Mouse (Mus musculus) CH12.LX (cell line): ENCODE measurements at regions not wholly inside any gene's neighbourhood (a gene's known extent, or its start where the extent isn't known, plus 50 kb on each side); places are given as distances from the start of the nearest gene placed in this dataset.
"Not testable (repeated sequence)": the region's sequence is repeated elsewhere in the genome, so short reads cannot be mapped to it uniquely, and the experiment has no call there.

Experiments used
- DNase-seq: peaks from one replicate; pipeline ENCODE4 v3.0.0-alpha.2; 2013; ENCODE audit errors: extremely low read depth
- H3K27ac ChIP-seq: 2 replicates; pipeline ENCODE4 v1.5.1; 2012; ENCODE audit warnings: low read depth, mild to moderate bottlenecking, control low read depth, moderate library complexity; ENCODE audit not compliant: insufficient read depth
- H3K27me3 ChIP-seq: replicated peaks from 2 replicates; pipeline ENCODE3; 2012; ENCODE audit warnings: inconsistent platforms
- H3K36me3 ChIP-seq, 2 experiments: replicated peaks in 1 of 2; 2 replicates each; pipeline versions ENCODE3 to v1.6.1; 2012; ENCODE audit warnings: inconsistent platforms in 1 of 2, low read length in 1 of 2, mild to moderate bottlenecking in 1 of 2, mixed read lengths in 1 of 2, moderate library complexity in 1 of 2; ENCODE audit not compliant: control insufficient read depth in 1 of 2, insufficient read depth in 1 of 2
- H3K4me1 ChIP-seq, 2 experiments: 2 replicates each; pipeline ENCODE4 v1.6.1; 2012; ENCODE audit warnings: inconsistent platforms in 1 of 2, moderate library complexity in 1 of 2; ENCODE audit not compliant: insufficient read depth in 2 of 2, control insufficient read depth in 1 of 2
- H3K4me2 ChIP-seq: 2 replicates; pipeline ENCODE4 v1.6.1; 2012; ENCODE audit warnings: low read depth, mild to moderate bottlenecking, control low read depth; ENCODE audit not compliant: poor library complexity, insufficient read depth, severe bottlenecking
- H3K4me3 ChIP-seq, 3 experiments: fragments of 150-350 bp in 1 of 3; sonication (generic) in 1 of 3; replicated peaks in 1 of 3; 2 replicates each; pipeline versions ENCODE3 to v1.5.1; 2011 to 2012; ENCODE audit warnings: low read depth in 2 of 3, low read length in 2 of 3, mild to moderate bottlenecking in 2 of 3, moderate library complexity in 2 of 3, control low read depth in 1 of 3, improper control_type of control experiment in 1 of 3, inconsistent platforms in 1 of 3, mixed read lengths in 1 of 3; ENCODE audit not compliant: poor library complexity in 1 of 3
- H3K79me2 ChIP-seq: replicated peaks from 2 replicates; pipeline ENCODE4 v1.6.1; 2012; ENCODE audit warnings: mild to moderate bottlenecking, moderate library complexity; ENCODE audit not compliant: control insufficient read depth, poor library complexity, insufficient read depth, severe bottlenecking; ENCODE audit errors: extremely low read depth
- H3K9ac ChIP-seq: 2 replicates; pipeline ENCODE4 v1.6.1; 2012; ENCODE audit warnings: low read depth, mild to moderate bottlenecking, control low read depth, moderate library complexity; ENCODE audit not compliant: insufficient read depth
- H3K9me3 ChIP-seq: replicated peaks from 2 replicates; pipeline ENCODE3; 2012; ENCODE audit warnings: low read length, inconsistent platforms, mixed read lengths
- BHLHE40 ChIP-seq: IDR thresholded peaks from 2 replicates; pipeline ENCODE4 v1.6.1; 2011; ENCODE audit warnings: mild to moderate bottlenecking, low read depth, low read length, improper control_type of control experiment
- CTCF ChIP-seq, 2 experiments: IDR thresholded peaks in 1 of 2; conservative IDR thresholded peaks in 1 of 2; 2 replicates each; pipeline ENCODE4 v1.5.1; 2011 to 2012; ENCODE audit warnings: low read depth in 2 of 2, low read length in 2 of 2, improper control_type of control experiment in 1 of 2, inconsistent platforms in 1 of 2, mild to moderate bottlenecking in 1 of 2, moderate library complexity in 1 of 2
- ELF1 ChIP-seq: IDR thresholded peaks from 2 replicates; pipeline ENCODE4 v1.6.1; 2014; ENCODE audit warnings: low read depth, mild to moderate bottlenecking, inconsistent platforms, low read length, improper control_type of control experiment
- ETS1 ChIP-seq: conservative IDR thresholded peaks from 2 replicates; pipeline ENCODE4 v1.6.1; 2012; ENCODE audit warnings: low read depth, mild to moderate bottlenecking, inconsistent platforms, low read length, improper control_type of control experiment, moderate library complexity
- GABPA ChIP-seq: IDR thresholded peaks from 2 replicates; pipeline ENCODE4 v1.6.1; 2012; ENCODE audit warnings: low read depth, low read length, improper control_type of control experiment, inconsistent platforms; ENCODE audit not compliant: insufficient replicate concordance
- HCFC1 ChIP-seq: IDR thresholded peaks from 2 replicates; pipeline ENCODE4 v1.6.1; 2012; ENCODE audit warnings: low read depth, mild to moderate bottlenecking, inconsistent platforms, low read length, improper control_type of control experiment
- JUN ChIP-seq: IDR thresholded peaks from 2 replicates; pipeline ENCODE4 v1.6.1; 2011; ENCODE audit warnings: low read depth, mild to moderate bottlenecking, low read length, improper control_type of control experiment, moderate library complexity; ENCODE audit not compliant: insufficient read depth
- JUND ChIP-seq: conservative IDR thresholded peaks from 2 replicates; pipeline ENCODE4 v1.6.1; 2011; ENCODE audit warnings: low read depth, low read length, improper control_type of control experiment
- KAT2A ChIP-seq: IDR thresholded peaks from 2 replicates; pipeline ENCODE4 v1.6.1; 2012; ENCODE audit warnings: low read length, improper control_type of control experiment, inconsistent platforms; ENCODE audit not compliant: insufficient replicate concordance
- MAFK ChIP-seq: IDR thresholded peaks from 2 replicates; pipeline ENCODE4 v1.6.1; 2011; ENCODE audit warnings: low read length, improper control_type of control experiment; ENCODE audit not compliant: insufficient replicate concordance
- MAZ ChIP-seq: IDR thresholded peaks from 2 replicates; pipeline ENCODE4 v1.6.1; 2012; ENCODE audit warnings: low read depth, mild to moderate bottlenecking, inconsistent platforms, low read length, improper control_type of control experiment, moderate library complexity
- NRF1 ChIP-seq: IDR thresholded peaks from 2 replicates; pipeline ENCODE4 v1.6.1; 2014; ENCODE audit warnings: low read depth, mild to moderate bottlenecking, inconsistent platforms, low read length, improper control_type of control experiment, moderate library complexity
- RAD21 ChIP-seq: IDR thresholded peaks from 2 replicates; pipeline ENCODE4 v1.6.1; 2011; ENCODE audit warnings: low read depth, mild to moderate bottlenecking, low read length, improper control_type of control experiment, moderate library complexity
- RCOR1 ChIP-seq: conservative IDR thresholded peaks from 2 replicates; pipeline ENCODE4 v1.6.1; 2012; ENCODE audit warnings: low read depth, mild to moderate bottlenecking, inconsistent platforms, low read length, improper control_type of control experiment
- SIN3A ChIP-seq: IDR thresholded peaks from 2 replicates; pipeline ENCODE4 v1.6.1; 2012; ENCODE audit warnings: low read length, improper control_type of control experiment, inconsistent platforms
- TCF12 ChIP-seq: IDR thresholded peaks from 2 replicates; pipeline ENCODE4 v1.6.1; 2014; ENCODE audit warnings: low read depth, mild to moderate bottlenecking, inconsistent platforms, low read length, improper control_type of control experiment
- ZNF384 ChIP-seq: IDR thresholded peaks from 2 replicates; pipeline ENCODE4 v1.6.1; 2012; ENCODE audit warnings: low read depth, low read length, improper control_type of control experiment, inconsistent platforms
- dilution Hi-C: fragments of 300-500 bp; cut with MboI; formaldehyde crosslinking; loops from 2 replicates; pipeline ENCODE4 v1.14.3; 2020; ENCODE audit warnings: low sequenced_read_pairs; ENCODE audit not compliant: extremely low pct_unique_long_range_greater_than_20kb, extremely low pct_ligation_motif_present
- in situ Hi-C: fragments of 300-500 bp; cut with MboI; formaldehyde crosslinking; loops from 3 replicates; pipeline ENCODE4 v1.14.3; 2019; ENCODE audit warnings: low sequenced_read_pairs, low pct_ligation_motif_present, low pct_unique_long_range_greater_than_20kb, mixed read lengths

DNA sequence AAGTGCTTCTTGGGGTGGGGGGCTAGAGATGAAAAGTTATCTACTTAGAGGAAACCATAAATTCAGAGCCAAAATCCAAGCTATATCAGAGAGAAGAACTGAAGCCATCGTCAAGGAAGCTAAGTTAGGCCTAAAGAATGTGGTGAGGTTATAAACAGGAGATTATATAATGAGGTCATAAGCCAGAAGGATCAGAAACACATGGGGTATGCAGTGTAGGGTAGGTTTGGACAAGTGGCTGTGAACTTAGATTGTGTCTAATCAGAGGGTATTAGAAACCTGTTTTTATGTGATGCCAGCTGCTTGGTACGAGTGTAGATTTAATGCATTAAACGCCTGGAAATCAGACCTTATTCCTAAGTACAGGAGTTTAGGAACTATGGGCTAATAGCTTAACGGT, 154.8 kb upstream of the Mpdz start:
- TF ChIP-seq RCOR1, result no peak
- TF ChIP-seq BHLHE40, result no peak
- Histone ChIP-seq H3K27me3 (no peaks in the 10 kb centered on the region), H3K79me2 (no peaks in the 10 kb centered on the region), H3K4me2 (no peak overlapping the region), H3K36me3 (no peaks in the 10 kb centered on the region), H3K4me1 (no peaks in the 10 kb centered on the region), H3K9ac (no peak overlapping the region), H3K9me3 (no peaks in the 10 kb centered on the region), H3K27ac (no peak overlapping the region), H3K4me3 (no peak overlapping the region)
- dilution Hi-C loops, result no loop called here
- DNase-seq, result no peak
- in situ Hi-C loops, result no loop called here

DNA sequence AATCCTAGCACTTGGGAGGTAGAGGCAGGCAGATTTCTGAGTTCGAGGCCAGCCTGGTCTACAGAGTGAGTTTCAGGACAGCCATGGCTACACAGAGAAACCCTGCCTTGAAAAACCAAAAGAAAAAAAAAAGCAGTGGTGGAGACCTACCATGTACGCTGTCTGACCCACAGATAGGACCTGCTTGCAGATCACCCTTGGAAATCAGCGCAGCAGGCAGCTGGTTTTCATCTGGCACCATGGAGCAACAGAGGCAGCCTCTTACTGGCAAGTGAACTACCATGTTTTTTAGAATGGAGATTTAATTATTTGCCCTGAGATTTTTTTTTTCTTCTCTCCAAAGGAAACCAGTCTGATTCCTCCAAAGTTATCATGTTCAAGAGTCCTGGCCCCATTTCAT, 150.8 kb upstream of the Mpdz start:
- H3K9ac ChIP-seq, H3K79me2 ChIP-seq, H3K4me3 ChIP-seq, H3K36me3 ChIP-seq, H3K27me3 ChIP-seq, H3K27ac ChIP-seq, in situ Hi-C loops, dilution Hi-C loops, H3K4me1 ChIP-seq, H3K9me3 ChIP-seq, DNase-seq, H3K4me2 ChIP-seq: not testable (repeated sequence)

DNA sequence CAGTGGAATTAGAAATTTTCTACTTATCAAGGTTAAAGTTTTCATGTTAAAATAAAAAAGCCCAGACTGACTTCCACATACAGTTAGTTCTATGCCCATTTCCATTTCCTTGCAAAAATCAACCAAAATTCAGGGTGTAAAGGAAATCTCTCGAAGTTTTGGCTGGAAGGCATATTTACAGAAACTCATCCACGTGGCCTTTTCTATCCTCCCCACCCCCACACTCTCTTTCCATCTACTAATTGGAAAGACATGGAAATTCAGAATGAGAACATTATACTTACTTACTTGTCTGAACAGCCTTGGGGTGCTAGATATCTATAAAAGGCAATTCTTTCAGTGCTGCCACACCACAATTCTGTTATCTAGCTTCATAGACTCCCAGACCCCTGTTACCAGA, 139.9 kb upstream of the Mpdz start:
- TF ChIP-seq MAZ (no peak), ETS1 (no peak)
- DNase-seq, result no peak
- Histone ChIP-seq H3K27me3 (no peaks in the 10 kb centered on the region), H3K4me2 (no peak overlapping the region), H3K36me3 (no peaks in the 10 kb centered on the region), H3K9me3 (no peaks in the 10 kb centered on the region), H3K9ac (no peak overlapping the region), H3K4me1 (no peaks in the 10 kb centered on the region), H3K4me3 (no peak overlapping the region), H3K79me2 (no peaks in the 10 kb centered on the region), H3K27ac (no peak overlapping the region)
- in situ Hi-C loops, result no loop called here
- dilution Hi-C loops, result no loop called here

DNA sequence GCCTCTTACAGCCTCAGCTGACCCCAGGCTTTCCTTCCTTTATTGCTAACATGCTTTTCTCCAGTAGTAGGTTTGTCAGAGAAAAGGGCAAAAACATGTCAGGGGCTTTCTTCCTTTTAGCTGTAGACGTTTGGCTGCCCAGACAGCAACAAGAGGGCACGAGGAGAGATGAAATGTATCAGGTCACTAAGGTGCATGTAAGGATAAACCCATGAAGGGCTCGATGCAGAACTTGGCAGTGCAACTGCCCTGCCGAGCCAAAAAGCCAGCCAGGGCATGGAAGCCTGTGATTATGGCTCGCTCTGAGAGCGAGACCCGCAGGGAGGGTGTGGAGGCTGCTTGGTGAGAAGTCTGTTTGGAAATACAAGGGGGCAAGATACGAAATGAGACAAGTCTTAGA, 137.9 kb upstream of the Mpdz start:
- Histone ChIP-seq H3K9me3 (no peaks in the 10 kb centered on the region), H3K27me3 (no peaks in the 10 kb centered on the region), H3K4me1 (no peaks in the 10 kb centered on the region), H3K36me3 (no peaks in the 10 kb centered on the region), H3K4me2 (no peak overlapping the region), H3K27ac (no peak overlapping the region), H3K9ac (no peak overlapping the region), H3K4me3 (no peak overlapping the region), H3K79me2 (no peaks in the 10 kb centered on the region)
- in situ Hi-C loops, result no loop called here
- dilution Hi-C loops, result no loop called here
- DNase-seq, result no peak
- TF ChIP-seq ELF1, result no peak
- no peak for TF ChIP-seq TCF12
- TF ChIP-seq JUND, result no peak
- no peak for TF ChIP-seq BHLHE40
- TF ChIP-seq NRF1, result no peak
- no peak for TF ChIP-seq KAT2A
- TF ChIP-seq ZNF384, result no peak
- TF ChIP-seq CTCF (conservative IDR thresholded peaks at IDR 0.05 in 1 of 2, IDR thresholded peaks at IDR 0.05 in 1 of 2; ENCODE audit: low read depth in 2 of 2, low read length in 2 of 2), result no peak
- TF ChIP-seq SIN3A, result no peak
- TF ChIP-seq GABPA, result no peak
- TF ChIP-seq RAD21, result no peak
- no peak for TF ChIP-seq MAFK
- no peak for TF ChIP-seq JUN
- TF ChIP-seq HCFC1, result no peak
